Mouse (Mus musculus) erythroblast, embryonic 14.5 days (primary cell): ENCODE data around the gene Sorbs1.

Experiments used
- GATA1 ChIP-seq: IDR thresholded peaks from 2 replicates; pipeline ENCODE4 v1.6.1; 2012; ENCODE audit warnings: low read length, inconsistent platforms, mixed read lengths
- TAL1 ChIP-seq: IDR thresholded peaks from 3 replicates; pipeline ENCODE4 v1.6.1; 2012; ENCODE audit warnings: low read length, inconsistent platforms, mixed read lengths

DNA sequence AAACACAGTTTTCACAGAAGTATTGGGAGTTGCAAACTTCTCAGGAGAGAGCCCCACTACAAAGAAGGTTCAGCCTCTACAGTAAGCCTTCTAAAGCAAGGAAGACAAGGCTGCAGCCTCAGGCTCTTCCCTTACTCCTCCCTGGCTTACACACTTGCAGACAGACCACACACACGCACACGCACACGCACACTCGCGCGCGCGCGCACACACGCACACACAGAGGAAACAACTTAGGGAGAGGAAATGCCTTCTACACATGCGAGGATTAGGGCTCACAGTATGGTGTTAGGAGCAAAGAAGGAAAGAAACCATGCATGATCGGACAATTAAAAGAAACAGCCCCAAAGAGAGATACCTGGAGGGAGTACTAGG, 118.3 kb downstream of the Sorbs1 start:
- no peak for TF ChIP-seq GATA1
- no peak for TF ChIP-seq TAL1
